Mouse (Mus musculus): ENCODE results near the gene Mfsd13b. TPM values are rescaled to one million over a fixed set of nuclear protein-coding genes. Genes with fewer than 3 reads are reported as not detected.

Mfsd13b gene
- total and polyA plus RNA-seq, 3 experiments, result not detected

DNA sequence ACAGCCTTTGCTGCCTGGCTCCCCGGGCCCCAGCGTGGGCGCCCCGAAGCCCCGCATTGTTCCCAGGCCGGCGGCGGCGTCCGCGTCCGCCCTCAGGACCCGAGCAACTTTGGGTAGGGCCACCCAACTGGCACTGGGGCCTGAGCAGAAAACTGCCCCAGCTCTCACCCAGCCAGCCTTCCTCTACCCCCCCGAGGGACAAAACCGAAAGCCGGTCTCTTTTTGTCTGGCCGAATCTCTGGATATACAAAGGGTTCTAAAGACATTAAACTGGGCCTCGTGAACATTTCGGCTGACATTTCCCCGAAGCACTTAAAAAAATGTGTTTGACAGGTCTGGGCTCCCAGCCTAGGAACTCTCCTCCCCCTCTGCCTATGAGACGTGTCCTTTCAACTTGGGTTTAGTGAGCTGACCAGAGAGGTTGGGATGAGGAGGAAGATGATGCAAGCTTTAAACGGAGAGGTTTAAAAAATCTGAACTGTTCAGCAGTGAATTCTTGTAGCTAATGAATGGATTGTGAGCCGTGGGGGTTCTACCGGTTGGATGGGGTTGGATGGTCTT is 52.9 kb downstream of the Mfsd13b start (continued):
- TF ChIP-seq ELF1 (IDR thresholded peaks at IDR 0.05; ENCODE audit: low read depth, low read length) (no peak), SIN3A (IDR thresholded peaks at IDR 0.05; ENCODE audit: low read length) (peak; percentile 83; the same call in 1 of the 2 replicates), BHLHE40 (IDR thresholded peaks at IDR 0.05; ENCODE audit: low read depth, low read length) (no peak), ETS1 (conservative IDR thresholded peaks at IDR 0.05; ENCODE audit: low read depth, low read length) (no peak), PAX5 (IDR thresholded peaks at IDR 0.05; ENCODE audit: low read length) (no peak), GABPA (IDR thresholded peaks at IDR 0.05; ENCODE audit: insufficient replicate concordance, low read depth, low read length) (no peak), CTCF (conservative IDR thresholded peaks at IDR 0.05 in 1 of 2, IDR thresholded peaks at IDR 0.05 in 1 of 2; ENCODE audit: low read depth in 2 of 2, low read length in 2 of 2) (no peak), NRF1 (IDR thresholded peaks at IDR 0.05; ENCODE audit: low read depth, low read length) (no peak), MXI1 (IDR thresholded peaks at IDR 0.05; ENCODE audit: low read depth, low read length) (no peak)

DNA sequence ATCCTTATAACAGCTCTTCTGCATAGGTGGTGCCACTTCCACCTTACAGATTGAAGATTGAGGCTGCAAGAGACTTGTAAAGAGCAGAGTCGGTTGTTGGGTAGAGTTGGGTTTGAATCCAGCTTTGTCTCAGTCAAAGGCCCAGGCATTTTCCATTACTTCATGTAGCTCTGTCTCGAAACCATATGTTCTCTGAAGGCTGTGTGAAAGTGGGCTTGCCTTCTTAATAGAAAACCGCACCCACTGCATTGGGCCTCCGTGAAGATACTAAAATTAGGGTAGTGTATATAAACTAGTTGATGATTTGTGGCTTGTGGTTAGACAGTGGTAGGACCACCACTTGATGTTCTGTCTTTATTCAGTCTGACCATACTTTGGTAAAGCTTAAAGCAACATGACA is 58.3 kb downstream of the Mfsd13b start:
- Histone ChIP-seq H3K36me3 (replicated peaks in 1 of 2; ENCODE audit: control insufficient read depth in 1 of 2, insufficient read depth in 1 of 2, low read length in 1 of 2) (peaks cover 0 to 15% of the 10 kb centered on the region in 2 experiments), H3K79me2 (replicated peaks; ENCODE audit: control insufficient read depth, extremely low read depth, insufficient read depth, poor library complexity, severe bottlenecking) (peaks cover 59% of the 10 kb centered on the region), H3K27me3 (replicated peaks) (no peaks in the 10 kb centered on the region), H3K9ac (ENCODE audit: insufficient read depth, low read depth) (no peak overlapping the region), H3K4me2 (ENCODE audit: insufficient read depth, low read depth, poor library complexity, severe bottlenecking) (0 out of 2 replicates have a peak overlapping the region, but pooled peaks have one; percentile 41), H3K27ac (ENCODE audit: insufficient read depth, low read depth) (no peak overlapping the region), H3K9me3 (replicated peaks; ENCODE audit: low read length) (no peaks in the 10 kb centered on the region), H3K4me1 (ENCODE audit: control insufficient read depth in 1 of 2, insufficient read depth in 2 of 2) (peaks cover 4 to 34% of the 10 kb centered on the region in 2 experiments), H3K4me3 (replicated peaks in 1 of 3; ENCODE audit: low read depth in 2 of 3, low read length in 2 of 3, poor library complexity in 1 of 3) (no peak overlapping the region)
- dilution Hi-C loops (cut with MboI; ENCODE audit: extremely low pct_ligation_motif_present, extremely low pct_unique_long_range_greater_than_20kb, low sequenced_read_pairs), result no loop called here
- no peak for DNase-seq (ENCODE audit: extremely low read depth)
- in situ Hi-C loops (cut with MboI; ENCODE audit: low pct_ligation_motif_present, low pct_unique_long_range_greater_than_20kb, low sequenced_read_pairs), result no loop called here
- TF ChIP-seq TCF12 (IDR thresholded peaks at IDR 0.05; ENCODE audit: low read depth, low read length) (no peak), USF2 (conservative IDR thresholded peaks at IDR 0.05; ENCODE audit: low read depth, low read length) (no peak), CHD2 (IDR thresholded peaks at IDR 0.05; ENCODE audit: low read length) (no peak), E2F4 (IDR thresholded peaks at IDR 0.05; ENCODE audit: insufficient replicate concordance, low read depth, low read length) (no peak), MAZ (IDR thresholded peaks at IDR 0.05; ENCODE audit: low read depth, low read length) (no peak), POLR2AphosphoS2 (IDR thresholded peaks at IDR 0.05; ENCODE audit: low read depth, low read length) (no peak), EP300 (IDR thresholded peaks at IDR 0.05; ENCODE audit: low read length) (peak; percentile 63), UBTF (IDR thresholded peaks at IDR 0.05; ENCODE audit: low read depth, low read length) (no peak), RCOR1 (conservative IDR thresholded peaks at IDR 0.05; ENCODE audit: low read depth, low read length) (no peak), NELFE (IDR thresholded peaks at IDR 0.05; ENCODE audit: low read depth, low read length) (no peak), MYC (IDR thresholded peaks at IDR 0.05; ENCODE audit: low read depth, low read length) (no peak), ETS1 (conservative IDR thresholded peaks at IDR 0.05; ENCODE audit: low read depth, low read length) (peak; percentile 57; the same call in 1 of the 2 replicates), PAX5 (IDR thresholded peaks at IDR 0.05; ENCODE audit: low read length) (no peak), ZKSCAN1 (IDR thresholded peaks at IDR 0.05; ENCODE audit: borderline replicate concordance, low read depth, low read length) (no peak), MAX (IDR thresholded peaks at IDR 0.05; ENCODE audit: low read length) (no peak), CTCF (conservative IDR thresholded peaks at IDR 0.05 in 1 of 2, IDR thresholded peaks at IDR 0.05 in 1 of 2; ENCODE audit: low read depth in 2 of 2, low read length in 2 of 2) (no peak), HCFC1 (IDR thresholded peaks at IDR 0.05; ENCODE audit: low read depth, low read length) (no peak), IRF4 (IDR thresholded peaks at IDR 0.05; ENCODE audit: low read depth, low read length) (0 out of 2 replicates have a peak, but pooled peaks have one; percentile 19), ZMIZ1 (IDR thresholded peaks at IDR 0.05; ENCODE audit: low read depth, low read length) (no peak), SMC3 (IDR thresholded peaks at IDR 0.05; ENCODE audit: low read depth, low read length) (no peak), POLR2A (IDR thresholded peaks at IDR 0.05; ENCODE audit: low read depth, low read length) (no peak), ZNF384 (IDR thresholded peaks at IDR 0.05; ENCODE audit: low read depth, low read length) (no peak), MAFK (IDR thresholded peaks at IDR 0.05; ENCODE audit: insufficient replicate concordance, low read length) (no peak), ZC3H11A (IDR thresholded peaks at IDR 0.05; ENCODE audit: low read depth, low read length) (no peak), MEF2A (IDR thresholded peaks at IDR 0.05; ENCODE audit: borderline replicate concordance, low read depth, low read length) (no peak), KAT2A (IDR thresholded peaks at IDR 0.05; ENCODE audit: insufficient replicate concordance, low read length) (no peak), TBP (conservative IDR thresholded peaks at IDR 0.05; ENCODE audit: low read depth, low read length) (no peak), NRF1 (IDR thresholded peaks at IDR 0.05; ENCODE audit: low read depth, low read length) (no peak), JUN (IDR thresholded peaks at IDR 0.05; ENCODE audit: insufficient read depth, low read depth, low read length) (peak; percentile 82), GABPA (IDR thresholded peaks at IDR 0.05; ENCODE audit: insufficient replicate concordance, low read depth, low read length) (no peak), CHD1 (IDR thresholded peaks at IDR 0.05; ENCODE audit: low read depth, low read length) (no peak), RAD21 (IDR thresholded peaks at IDR 0.05; ENCODE audit: low read depth, low read length) (no peak), ELF1 (IDR thresholded peaks at IDR 0.05; ENCODE audit: low read depth, low read length) (no peak), BHLHE40 (IDR thresholded peaks at IDR 0.05; ENCODE audit: low read depth, low read length) (no peak)

All from CH12.LX (cell line).